Mouse (Mus musculus) spleen, embryonic (tissue): ENCODE measurements around the gene Spata13.

Experiments used
- CTCF ChIA-PET: fragments of 350-600 bp; sonication (Branson Sonifier 250); formaldehyde crosslinking; loops from one replicate; lab custom pipeline; 2022; lab: Charles Lee

Spata13 gene

DNA sequence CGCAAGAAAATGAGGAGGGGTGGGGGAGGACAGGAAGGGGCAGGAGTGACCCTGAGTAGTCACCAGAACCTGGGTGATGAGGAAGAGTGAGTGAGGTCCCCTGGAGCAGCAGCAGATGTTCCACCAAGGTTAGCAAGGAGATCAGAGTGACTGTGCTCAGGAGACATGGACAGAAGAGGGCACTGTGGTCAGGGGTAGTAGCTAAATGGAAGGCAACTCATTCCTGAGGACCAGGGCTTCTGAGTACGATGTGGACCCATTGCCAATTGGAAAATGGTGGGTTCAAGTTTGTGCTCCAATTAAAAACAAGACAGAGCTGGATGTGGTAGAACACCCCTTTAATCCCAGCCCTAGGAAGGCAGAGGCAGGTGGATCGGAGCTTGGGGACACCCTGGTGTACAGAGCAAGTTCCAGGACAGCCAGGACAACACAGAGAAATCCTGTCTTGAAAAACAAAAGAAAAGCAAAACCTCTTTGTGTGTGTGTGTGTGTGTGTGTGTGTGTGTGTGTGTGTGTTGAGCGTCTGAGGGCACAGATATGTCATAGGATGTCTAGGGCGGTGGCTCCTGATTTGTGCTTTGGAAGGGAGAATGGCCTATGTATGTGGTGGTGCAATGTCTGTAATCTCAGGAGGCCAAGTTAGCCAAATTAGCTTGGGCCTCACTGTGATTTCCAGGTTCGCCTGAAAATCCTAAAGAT lies 77.9 kb downstream of the Spata13 start:
- CTCF ChIA-PET, result interaction anchor here (0.7 to 1.1 kb wide), 3 partner anchors 57 to 182 kb away, joined by 3 to 15 read pairs (median 4); no protein-coding TSS in a partner anchor

DNA sequence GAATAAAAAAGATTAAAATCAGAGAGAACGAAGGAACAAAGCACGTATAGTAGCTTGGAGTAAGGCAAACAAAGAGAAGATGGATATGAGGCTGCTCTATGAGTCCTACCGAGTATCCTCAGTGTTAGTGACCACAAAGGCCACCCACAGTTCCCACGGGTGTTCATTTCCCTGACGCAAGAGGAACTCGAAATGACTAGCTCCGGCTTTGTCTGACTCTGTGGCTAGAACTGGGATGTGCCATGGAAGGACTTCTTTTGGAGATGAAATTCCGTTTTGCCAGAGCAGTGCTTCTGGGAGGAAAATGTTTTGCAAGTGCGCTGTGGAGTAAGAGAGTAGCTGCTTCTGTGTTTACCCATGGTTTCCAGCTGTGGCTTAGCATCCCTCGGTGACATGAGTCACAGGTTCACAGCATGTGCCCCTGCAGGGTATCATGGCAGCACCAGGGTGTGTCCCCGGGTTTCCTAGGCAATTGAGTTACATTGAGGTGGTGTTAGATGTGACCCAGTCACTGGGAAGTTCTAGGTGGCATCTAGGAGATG lies 78.6 kb downstream of the Spata13 start:
- CTCF ChIA-PET, result interaction anchor here (1.1 to 1.4 kb wide), 3 partner anchors 59 to 182 kb away, joined by 3 to 5 read pairs (median 4); no protein-coding TSS in a partner anchor

DNA sequence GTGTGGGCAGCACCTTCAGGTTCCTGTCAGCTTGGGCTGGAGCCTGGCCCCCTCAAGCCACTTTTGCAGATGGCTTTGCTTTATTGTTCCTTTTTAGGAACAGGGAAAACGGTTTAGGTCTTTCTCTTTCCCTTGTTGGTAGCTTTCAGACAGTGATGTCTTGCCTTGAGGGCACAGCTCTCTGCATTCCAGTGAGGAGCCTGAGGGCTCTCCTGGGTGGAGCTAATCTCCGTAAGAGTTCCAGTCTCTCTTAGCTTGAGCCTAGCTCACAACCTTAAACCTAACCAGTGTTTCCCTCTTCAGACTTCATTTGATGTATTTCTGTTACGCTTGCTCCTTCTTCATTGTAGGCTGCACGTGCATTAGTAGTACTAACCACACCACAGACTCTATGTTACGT lies 81.9 kb downstream of the Spata13 start:
- CTCF ChIA-PET, result interaction anchor here (0.6 to 1.6 kb wide), 3 partner anchors 16 to 616 kb away, joined by 3 to 4 read pairs (median 3); no protein-coding TSS in a partner anchor

DNA sequence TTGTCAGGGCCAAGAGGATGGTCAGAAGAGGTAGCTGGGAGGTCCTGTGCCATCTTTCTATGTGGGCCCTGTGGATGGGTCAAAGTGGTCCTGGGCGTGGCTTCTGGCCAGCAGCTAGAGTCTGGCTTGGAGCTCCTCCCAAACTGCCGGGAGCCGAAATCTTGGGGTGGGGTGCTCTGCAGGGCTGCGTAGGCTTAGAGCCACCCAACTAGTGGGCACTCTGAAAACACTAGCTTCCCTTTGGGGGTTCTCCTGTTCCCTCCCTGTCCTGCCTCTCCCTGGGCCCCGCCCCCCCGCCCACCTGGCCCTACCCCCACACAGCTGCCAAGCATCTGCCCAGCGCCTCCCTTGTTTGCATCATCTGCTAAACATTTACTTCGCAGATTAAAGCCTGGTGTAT lies 87.5 kb downstream of the Spata13 start:
- CTCF ChIA-PET, result no interaction called here

DNA sequence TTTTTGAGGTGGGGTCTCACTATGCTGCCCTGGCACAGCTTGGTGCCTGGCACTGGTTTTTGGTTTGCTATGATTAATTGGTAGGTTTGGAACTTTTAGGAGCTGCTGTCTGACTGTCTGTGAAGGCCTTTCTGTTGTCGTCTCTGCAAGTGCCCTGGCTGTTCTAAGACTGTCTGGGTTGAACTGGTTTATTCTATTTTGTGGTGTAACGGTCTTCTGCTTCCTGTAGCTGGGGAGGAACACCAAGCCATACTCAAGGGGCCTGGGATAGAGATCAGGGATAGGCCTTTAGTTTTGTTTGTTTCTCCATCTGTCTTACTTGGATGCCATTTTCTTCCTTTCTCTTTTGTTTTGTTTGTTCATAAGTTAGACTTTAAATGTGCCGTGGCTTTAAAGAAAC lies 88.1 kb downstream of the Spata13 start:
- CTCF ChIA-PET, result no interaction called here

DNA sequence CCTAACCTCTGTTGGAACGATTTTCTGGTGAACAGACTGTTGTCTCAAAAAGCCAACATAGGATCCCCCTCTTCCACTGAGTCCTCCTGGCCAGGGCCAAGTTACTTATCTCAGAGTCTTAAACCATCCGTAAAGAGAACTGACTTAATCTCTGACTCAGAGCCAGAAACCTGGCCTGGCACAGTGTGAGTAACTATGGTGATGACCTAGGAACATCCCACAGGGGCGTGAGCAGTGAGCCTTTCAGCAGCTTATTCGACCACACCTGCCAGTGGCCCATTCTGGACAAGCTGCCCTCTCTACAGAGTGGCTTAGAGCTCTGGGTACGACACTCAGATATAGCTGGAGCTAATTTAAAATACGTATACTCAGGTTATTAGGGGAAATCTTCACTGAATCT lies 92.3 kb downstream of the Spata13 start:
- CTCF ChIA-PET, result no interaction called here

DNA sequence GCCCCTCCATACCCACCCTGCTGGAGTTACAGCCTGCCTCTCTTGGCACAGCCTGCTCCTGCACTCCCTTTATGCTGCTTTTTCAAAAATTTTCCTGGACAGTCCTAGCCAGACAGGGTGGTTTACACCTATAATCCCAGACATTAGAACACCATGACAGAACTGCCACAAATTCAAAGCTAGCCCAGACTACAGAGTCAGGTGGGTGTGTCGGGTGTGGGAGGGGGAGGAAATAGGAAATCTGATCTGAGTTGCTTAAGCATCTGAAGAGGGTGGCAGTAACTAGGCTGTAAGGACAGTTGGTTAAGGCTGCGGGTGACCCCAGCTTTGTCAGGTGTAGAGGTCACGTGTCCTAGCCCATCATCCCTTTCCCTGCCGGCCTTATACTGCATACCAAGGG lies 93.3 kb downstream of the Spata13 start:
- CTCF ChIA-PET, result no interaction called here

DNA sequence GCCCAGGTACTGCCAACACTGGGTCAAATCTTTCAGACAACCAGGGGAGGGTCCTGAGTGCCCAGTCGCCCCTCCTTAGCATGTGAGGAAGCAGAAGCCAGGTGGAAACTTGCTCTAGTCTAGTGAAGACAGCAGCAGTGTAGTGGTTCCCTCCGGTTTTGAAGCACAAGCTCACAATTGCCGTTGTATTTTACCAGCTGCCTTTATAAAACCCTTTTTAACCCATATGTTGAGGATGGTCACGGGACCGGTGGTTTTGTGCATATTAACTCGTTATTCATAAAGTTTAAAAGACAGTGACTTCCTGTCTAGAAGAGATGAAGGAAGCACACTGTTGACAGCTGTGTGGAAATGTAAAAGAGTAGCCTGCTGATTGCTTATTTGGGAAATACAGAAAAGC lies 98.3 kb downstream of the Spata13 start:
- CTCF ChIA-PET, result interaction anchor here (0.6 to 1.7 kb wide), 4 partner anchors 8 to 60 kb away, joined by 4 to 13 read pairs (median 4); no protein-coding TSS in a partner anchor

DNA sequence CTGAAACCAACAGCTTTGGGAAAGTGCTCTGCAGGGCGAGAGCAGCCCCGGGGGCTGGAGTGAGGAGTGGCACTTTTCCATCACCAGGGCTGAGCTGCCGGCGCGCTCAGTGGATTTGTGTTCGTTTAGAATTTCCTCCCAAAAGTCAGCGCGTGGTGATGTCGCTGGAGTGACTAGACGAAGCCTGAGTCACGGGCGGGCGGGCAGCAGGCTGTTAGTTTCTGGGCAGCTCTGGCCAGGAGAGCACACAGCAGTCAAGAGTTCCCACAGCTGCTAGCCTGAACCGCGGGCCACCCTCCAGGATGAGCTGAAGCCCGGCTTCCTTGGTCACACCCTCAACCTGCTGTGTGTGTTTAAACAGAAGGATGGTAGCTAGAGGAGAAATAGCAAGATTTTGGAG lies 99.0 kb downstream of the Spata13 start:
- CTCF ChIA-PET, result interaction anchor here (1.4 to 1.7 kb wide), 2 partner anchors 8 to 17 kb away, joined by 4 read pairs; no protein-coding TSS in a partner anchor

DNA sequence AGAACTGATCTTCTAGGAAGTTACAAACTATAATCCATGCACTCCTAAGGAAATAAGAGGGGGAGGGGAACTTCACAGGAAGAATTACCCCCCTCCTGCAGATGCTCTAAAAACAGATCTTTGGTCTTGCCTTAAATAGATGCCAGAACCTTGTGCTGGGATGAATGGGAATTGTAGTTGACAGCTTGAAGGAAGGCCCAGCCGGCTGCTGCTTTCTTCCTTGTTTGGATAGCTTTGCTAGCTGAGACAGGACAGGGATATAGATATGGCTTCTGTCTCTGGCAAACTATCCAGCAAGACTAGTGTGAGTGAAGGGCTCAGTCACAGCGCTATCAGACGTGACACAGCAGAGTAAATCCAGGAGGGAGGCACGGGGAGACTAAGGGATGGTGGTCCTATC lies 99.9 kb downstream of the Spata13 start:
- CTCF ChIA-PET, result interaction anchor here (0.5 to 1.7 kb wide), 2 partner anchors 9 to 1003 kb away, joined by 3 to 4 read pairs; no protein-coding TSS in a partner anchor

DNA sequence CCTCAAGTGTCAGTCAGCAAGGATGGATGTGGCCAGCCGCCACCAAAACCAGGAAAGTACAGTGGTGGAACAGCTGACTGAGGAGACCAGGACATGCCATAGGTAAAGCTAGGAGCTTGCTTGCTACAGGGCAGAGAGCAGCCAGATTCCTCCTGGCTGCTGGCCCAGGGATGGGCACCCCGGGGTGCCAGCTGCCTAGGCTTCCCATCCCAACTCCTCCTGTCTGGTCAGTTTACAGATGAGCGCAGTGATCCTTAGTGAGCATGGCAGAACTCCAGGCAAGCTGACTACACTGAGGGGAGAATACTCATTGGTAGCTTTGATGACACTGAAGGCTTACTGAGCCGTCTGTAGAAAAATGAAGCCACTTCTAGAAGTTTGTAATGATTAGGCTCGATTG lies 101.4 kb downstream of the Spata13 start:
- CTCF ChIA-PET, result interaction anchor here (0.6 to 0.7 kb wide), 2 partner anchors 213 to 1016 kb away, joined by 4 to 7 read pairs; no protein-coding TSS in a partner anchor

DNA sequence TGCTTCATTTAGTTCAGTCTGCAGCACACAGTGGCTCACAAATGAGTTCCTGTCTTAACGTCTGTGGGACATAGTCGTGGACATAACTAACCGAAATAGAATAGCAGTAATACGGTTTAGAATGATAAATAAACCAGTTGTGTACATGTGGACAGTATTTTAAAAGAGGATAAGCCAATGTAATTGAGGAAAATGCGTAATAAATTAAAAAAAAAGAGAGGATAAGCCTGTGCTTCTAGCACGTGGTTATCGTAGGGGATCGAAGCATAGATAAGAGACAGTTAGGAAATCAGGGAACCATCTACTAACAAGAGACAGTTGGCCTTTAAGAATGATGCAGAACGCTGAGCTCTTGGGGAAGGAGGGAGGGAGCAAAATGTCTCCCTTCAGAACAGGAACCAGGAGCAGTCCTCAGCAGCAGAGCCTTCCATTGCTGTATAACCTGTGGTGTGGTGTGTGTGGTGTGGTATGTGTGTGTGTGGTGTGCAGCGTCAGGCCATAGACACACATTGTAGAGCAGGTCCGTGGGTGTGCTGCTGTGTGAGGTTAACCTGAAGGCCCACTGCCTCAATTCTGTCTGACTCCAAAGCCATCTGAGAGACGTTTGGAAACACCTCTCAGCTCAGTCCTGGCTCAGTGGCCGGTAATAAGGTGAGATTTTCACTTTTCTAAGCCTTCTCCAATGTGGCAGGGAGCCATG lies 102.2 kb downstream of the Spata13 start:
- CTCF ChIA-PET, result interaction anchor here (0.9 kb wide), 1 partner anchor 35 kb away, joined by 3 read pairs; no protein-coding TSS in a partner anchor

DNA sequence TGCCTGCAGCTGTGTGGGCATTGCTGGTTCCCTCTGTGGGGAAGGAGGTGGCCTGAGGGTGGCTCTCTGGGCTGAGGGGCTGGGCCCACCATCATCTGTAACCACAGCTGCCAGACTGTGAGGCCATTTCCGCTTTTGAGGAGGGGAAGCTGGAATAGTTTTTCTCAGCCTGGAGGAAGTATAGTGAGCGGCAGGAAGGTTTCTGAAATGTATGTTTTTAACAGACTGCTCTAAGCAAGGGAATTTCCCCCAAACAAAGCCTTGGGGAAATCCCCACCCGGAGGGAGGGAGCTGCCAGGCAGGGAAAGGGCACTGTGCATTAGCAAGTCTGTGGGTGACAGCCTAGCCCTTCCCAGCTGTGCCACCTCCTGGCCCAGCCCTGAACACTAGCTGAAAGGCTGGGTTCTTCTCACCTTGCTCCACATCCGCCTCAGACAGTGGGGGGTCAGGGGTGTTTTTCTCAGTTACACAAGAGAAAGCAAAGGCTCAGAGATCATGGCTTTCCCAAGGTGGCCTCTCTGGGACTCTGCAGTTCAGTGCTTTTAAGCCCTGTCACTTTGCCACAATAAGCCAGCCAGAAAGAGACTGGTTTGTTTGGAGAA lies 102.9 kb downstream of the Spata13 start:
- CTCF ChIA-PET, result interaction anchor here (0.9 kb wide), 1 partner anchor 34 kb away, joined by 3 read pairs; no protein-coding TSS in a partner anchor

DNA sequence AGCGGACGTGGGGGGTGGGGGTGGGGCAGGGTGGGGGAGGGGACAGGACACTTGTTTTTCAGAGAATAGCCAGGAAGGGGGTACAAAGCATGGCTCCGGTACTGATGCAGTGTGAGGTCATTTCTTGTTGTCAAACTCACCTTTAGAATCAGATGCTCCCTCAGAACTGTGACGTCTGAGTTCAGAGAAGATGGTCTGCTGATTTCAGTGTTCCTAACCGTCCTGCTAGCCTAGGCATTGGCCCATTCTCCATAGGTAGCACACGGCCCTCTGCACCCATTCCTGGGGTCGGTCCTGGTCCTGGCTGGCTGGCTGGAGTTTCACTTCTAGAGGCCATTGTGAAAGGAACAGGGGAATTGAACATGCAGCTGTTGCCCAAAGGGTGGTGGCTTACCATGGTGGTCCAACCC lies 103.4 kb downstream of the Spata13 start:
- CTCF ChIA-PET, result no interaction called here

DNA sequence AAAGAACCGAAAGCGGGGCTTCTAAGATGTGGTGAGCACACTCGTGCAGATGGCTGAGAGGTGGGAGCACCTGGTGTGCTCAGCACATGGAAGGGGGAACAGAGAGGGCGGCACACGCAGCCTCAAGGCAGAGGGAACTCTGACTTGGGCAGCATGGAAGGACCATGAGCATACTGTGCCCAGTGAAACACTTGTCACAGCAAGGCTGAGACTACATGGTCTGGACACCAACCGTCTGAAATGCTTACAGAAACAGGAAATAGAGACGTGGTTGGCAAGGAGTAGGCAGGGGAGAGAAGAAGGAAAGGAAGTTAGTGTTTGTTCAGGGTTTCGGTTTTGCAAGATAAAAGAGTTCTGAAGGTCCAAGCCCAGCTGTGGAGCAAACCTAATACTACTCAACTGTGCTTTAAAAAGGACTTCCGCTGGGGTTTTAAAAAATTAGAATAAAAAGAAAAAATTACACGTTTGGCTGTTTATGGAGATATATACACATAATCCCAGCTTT lies 104.7 kb downstream of the Spata13 start:
- CTCF ChIA-PET, result interaction anchor here (1.2 kb wide), 1 partner anchor 29 kb away, joined by 3 read pairs; no protein-coding TSS in a partner anchor

DNA sequence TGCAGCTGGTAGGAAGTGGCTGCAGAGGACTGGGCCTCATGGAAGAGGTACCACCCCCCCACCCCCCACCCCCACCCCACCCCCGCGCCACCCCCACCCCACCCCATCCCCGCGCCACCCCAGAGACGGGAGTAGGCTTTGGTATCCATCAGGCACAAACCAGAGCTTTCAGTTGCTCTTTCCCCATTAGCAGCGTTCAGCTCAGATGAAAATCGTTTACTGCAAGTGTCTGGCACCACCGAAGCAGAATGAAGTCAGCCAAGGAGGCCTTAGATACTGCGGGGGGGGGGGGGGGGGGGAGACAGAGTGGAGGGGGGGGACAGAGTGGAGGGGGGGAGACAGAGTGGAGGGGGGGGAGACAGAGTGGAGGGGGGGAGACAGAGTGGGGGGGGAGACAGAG lies 105.4 kb downstream of the Spata13 start:
- CTCF ChIA-PET, result interaction anchor here (1.2 kb wide), 1 partner anchor 30 kb away, joined by 3 read pairs; no protein-coding TSS in a partner anchor

DNA sequence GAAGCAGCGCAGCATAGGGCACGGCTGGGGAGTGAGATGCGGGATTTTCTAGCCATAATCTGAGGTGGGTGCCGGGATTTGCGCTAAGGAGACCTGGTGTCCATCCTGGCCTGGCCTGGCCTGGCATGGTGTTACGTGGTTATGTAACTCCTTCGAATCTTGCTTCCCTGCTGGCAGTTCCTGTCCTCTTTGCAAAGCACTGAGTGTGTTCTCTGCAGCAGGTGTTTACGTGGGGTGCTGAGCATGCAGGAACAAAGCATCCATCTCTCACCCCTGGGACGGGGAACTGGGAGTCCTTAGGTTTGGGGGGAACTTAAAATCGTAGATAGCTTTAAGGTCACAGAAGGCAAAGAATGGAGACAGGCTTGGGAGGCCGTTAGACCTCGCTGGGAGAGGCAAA lies 105.8 kb downstream of the Spata13 start:
- CTCF ChIA-PET, result no interaction called here

DNA sequence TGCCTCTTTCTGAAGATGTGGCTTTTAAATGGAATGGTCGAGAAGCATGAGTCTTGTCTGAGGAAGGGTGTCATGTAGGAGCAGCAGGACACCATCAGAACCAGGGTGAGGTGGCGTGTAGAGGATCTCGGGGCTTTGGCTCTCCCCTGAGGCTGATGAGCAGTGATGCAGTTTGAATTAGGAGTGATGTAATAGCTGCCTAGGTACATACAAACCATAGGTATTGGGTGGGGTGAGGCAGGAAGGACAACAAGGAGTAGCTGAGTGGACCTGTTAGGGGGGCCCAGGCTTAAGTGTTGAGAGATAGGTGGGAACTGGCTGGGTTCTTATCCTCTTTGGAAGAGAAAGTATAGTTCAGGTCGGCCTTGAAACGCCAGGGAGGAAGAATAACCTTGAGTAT lies 106.7 kb downstream of the Spata13 start:
- CTCF ChIA-PET, result interaction anchor here (0.5 kb wide), 1 partner anchor 39 kb away, joined by 3 read pairs; no protein-coding TSS in a partner anchor

DNA sequence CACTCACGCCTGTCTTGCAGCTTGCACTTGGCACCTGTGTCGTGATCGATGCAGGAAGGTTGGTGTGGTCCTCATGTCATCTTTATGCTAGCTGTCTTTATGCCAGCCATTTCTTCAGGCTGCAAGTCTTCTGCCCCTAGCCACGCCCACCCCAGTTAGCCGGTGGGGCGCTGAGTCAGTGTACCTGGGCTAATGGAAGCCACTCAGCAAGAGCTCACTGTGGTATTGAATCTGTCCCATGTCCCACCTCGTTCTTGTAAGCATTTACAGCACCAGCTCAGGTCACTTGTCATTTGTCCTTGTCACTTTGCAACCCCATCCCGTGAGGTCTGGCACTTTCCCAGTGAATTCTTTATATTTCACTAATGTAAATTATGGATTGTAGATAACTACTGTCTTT lies 107.2 kb downstream of the Spata13 start:
- CTCF ChIA-PET, result interaction anchor here (0.5 kb wide), 1 partner anchor 39 kb away, joined by 3 read pairs; no protein-coding TSS in a partner anchor

DNA sequence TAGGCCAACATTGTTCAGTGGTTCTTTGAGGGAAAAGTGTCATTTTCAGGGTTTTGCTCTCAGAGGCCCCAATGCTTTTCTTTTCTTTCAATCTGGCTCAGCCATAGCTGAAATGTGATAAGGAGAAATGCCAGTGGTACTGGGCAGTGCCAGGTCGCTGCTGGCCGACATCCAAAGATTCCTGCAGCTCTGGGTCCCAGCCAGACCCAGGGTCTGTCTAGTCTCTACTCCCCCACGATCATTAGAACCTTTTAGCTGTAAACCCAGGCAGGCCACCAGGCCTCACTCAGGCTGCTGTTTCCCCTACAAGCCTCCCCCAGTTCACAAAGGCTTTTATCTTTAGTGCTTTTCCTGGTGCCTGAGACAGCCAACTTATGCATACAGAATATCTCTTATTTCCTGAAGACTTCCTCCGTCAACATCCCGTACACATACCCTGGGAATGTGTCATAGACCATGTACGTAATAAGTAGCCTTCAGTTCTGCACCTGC lies 107.7 kb downstream of the Spata13 start:
- CTCF ChIA-PET, result no interaction called here

DNA sequence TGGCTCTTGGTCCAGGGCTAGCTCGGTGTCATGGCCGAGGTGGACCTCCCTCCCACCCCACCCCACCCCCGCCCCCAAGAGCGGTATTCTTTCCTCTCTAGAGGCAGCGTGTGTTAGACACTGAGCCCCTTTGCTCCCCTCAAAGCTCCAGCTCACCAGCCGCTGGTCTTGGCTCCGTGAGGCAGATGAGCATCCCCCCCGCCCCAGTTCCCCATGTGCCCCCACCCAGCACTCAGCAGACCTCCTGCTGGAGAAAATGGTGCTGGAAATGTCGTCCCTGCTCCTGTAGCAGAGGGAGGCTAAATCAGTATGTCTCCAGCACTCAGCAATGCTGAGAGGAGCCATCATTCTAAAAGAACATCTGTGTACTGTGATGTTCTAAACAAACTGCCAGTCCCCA lies 109.9 kb downstream of the Spata13 start:
- CTCF ChIA-PET, result no interaction called here
